Mouse (Mus musculus): Measurements from ENCODE around the gene Gucy2g. TPM values are rescaled to one million over a fixed set of nuclear protein-coding genes. Genes with fewer than 3 reads are reported as not detected.

Gene Gucy2g
- polyA plus RNA-seq, 1 experiment from 2014 or later: not detected

- no peak for DNase-seq (ENCODE audit: low spot score, missing footprints)
- no peak overlapping the region for H3K9ac ChIP-seq (ENCODE audit: low read length)
- no peaks in the 10 kb centered on the region for H3K36me3 ChIP-seq (ENCODE audit: control insufficient read depth, insufficient read depth, low read length)
- H3K4me3 ChIP-seq (ENCODE audit: low read depth, low read length): no peak overlapping the region
- no peaks in the 10 kb centered on the region for H3K4me1 ChIP-seq (ENCODE audit: control insufficient read depth, insufficient read depth, low read length)
- no peak for ATAC-seq (ENCODE audit: low FRiP score)
- no peak overlapping the region for H3K4me2 ChIP-seq
- whole genome bisulfite sequencing: 68% methylated on average over 8 of the region's 8 CpGs
- H3K27me3 ChIP-seq (ENCODE audit: control insufficient read depth, insufficient read depth, low read length): no peaks in the 10 kb centered on the region
- H3K27ac ChIP-seq (ENCODE audit: low read depth, low read length): no peak overlapping the region
- no peaks in the 10 kb centered on the region for H3K9me3 ChIP-seq (ENCODE audit: control insufficient read depth, low read length)
Observed at GRCm38 (mm10) chr19:55232136-55232535, 8.9 kb downstream of the Gucy2g start.

GRCm38 (mm10) chr19:55231081-55231480 lies 10.0 kb downstream of the Gucy2g start:
- Histone ChIP-seq H3K9ac (ENCODE audit: low read length) (no peak overlapping the region), H3K36me3 (ENCODE audit: control insufficient read depth, insufficient read depth, low read length) (no peaks in the 10 kb centered on the region), H3K27ac (ENCODE audit: low read depth, low read length) (no peak overlapping the region), H3K4me3 (ENCODE audit: low read depth, low read length) (no peak overlapping the region), H3K27me3 (ENCODE audit: control insufficient read depth, insufficient read depth, low read length) (no peaks in the 10 kb centered on the region), H3K9me3 (ENCODE audit: control insufficient read depth, low read length) (no peaks in the 10 kb centered on the region), H3K4me1 (ENCODE audit: control insufficient read depth, insufficient read depth, low read length) (no peaks in the 10 kb centered on the region), H3K4me2 (no peak overlapping the region)
- DNase-seq (ENCODE audit: low spot score, missing footprints) (no peak), ATAC-seq (ENCODE audit: low FRiP score) (no peak)
- WGBS: 84% methylated on average over 10 of the region's 10 CpGs

- DNase-seq (ENCODE audit: low spot score, missing footprints): no peak
- WGBS: 85% methylated on average over 7 of the region's 7 CpGs
- Histone ChIP-seq H3K9ac (ENCODE audit: low read length) (no peak overlapping the region), H3K4me1 (ENCODE audit: control insufficient read depth, insufficient read depth, low read length) (no peaks in the 10 kb centered on the region), H3K9me3 (ENCODE audit: control insufficient read depth, low read length) (no peaks in the 10 kb centered on the region), H3K27me3 (ENCODE audit: control insufficient read depth, insufficient read depth, low read length) (no peaks in the 10 kb centered on the region), H3K27ac (ENCODE audit: low read depth, low read length) (no peak overlapping the region), H3K36me3 (ENCODE audit: control insufficient read depth, insufficient read depth, low read length) (no peaks in the 10 kb centered on the region), H3K4me3 (ENCODE audit: low read depth, low read length) (no peak overlapping the region), H3K4me2 (no peak overlapping the region)
- no peak for ATAC-seq (ENCODE audit: low FRiP score)
Observed at GRCm38 (mm10) chr19:55227135-55227534, 13.9 kb downstream of the Gucy2g start.

- H3K9me3 ChIP-seq (ENCODE audit: control insufficient read depth, low read length): no peaks in the 10 kb centered on the region
- no peak overlapping the region for H3K4me2 ChIP-seq
- DNase-seq (ENCODE audit: low spot score, missing footprints): no peak
- 67% methylated on average over 5 of the region's 5 CpGs for WGBS
- H3K4me1 ChIP-seq (ENCODE audit: control insufficient read depth, insufficient read depth, low read length): no peaks in the 10 kb centered on the region
- H3K4me3 ChIP-seq (ENCODE audit: low read depth, low read length): no peak overlapping the region
- ATAC-seq (ENCODE audit: low FRiP score): no peak
- no peaks in the 10 kb centered on the region for H3K27me3 ChIP-seq (ENCODE audit: control insufficient read depth, insufficient read depth, low read length)
- H3K27ac ChIP-seq (ENCODE audit: low read depth, low read length): no peak overlapping the region
- no peaks in the 10 kb centered on the region for H3K36me3 ChIP-seq (ENCODE audit: control insufficient read depth, insufficient read depth, low read length)
- H3K9ac ChIP-seq (ENCODE audit: low read length): no peak overlapping the region
Observed at GRCm38 (mm10) chr19:55226621-55227020, 14.4 kb downstream of the Gucy2g start.

GRCm38 (mm10) chr19:55222268-55222667 lies 18.8 kb downstream of the Gucy2g start:
- DNase-seq (ENCODE audit: low spot score, missing footprints) (no peak), ATAC-seq (ENCODE audit: low FRiP score) (no peak)
- H3K27ac ChIP-seq (ENCODE audit: low read depth, low read length): no peak overlapping the region
- H3K4me2 ChIP-seq: no peak overlapping the region
- H3K36me3 ChIP-seq (ENCODE audit: control insufficient read depth, insufficient read depth, low read length): no peaks in the 10 kb centered on the region
- no peaks in the 10 kb centered on the region for H3K9me3 ChIP-seq (ENCODE audit: control insufficient read depth, low read length)
- H3K9ac ChIP-seq (ENCODE audit: low read length): no peak overlapping the region
- no peaks in the 10 kb centered on the region for H3K27me3 ChIP-seq (ENCODE audit: control insufficient read depth, insufficient read depth, low read length)
- WGBS: 92% methylated on average over 9 of the region's 9 CpGs
- H3K4me3 ChIP-seq (ENCODE audit: low read depth, low read length): no peak overlapping the region
- no peaks in the 10 kb centered on the region for H3K4me1 ChIP-seq (ENCODE audit: control insufficient read depth, insufficient read depth, low read length)

- no peaks in the 10 kb centered on the region for H3K27me3 ChIP-seq (ENCODE audit: control insufficient read depth, insufficient read depth, low read length)
- no peak overlapping the region for H3K27ac ChIP-seq (ENCODE audit: low read depth, low read length)
Observed at GRCm38 (mm10) chr19:55221208-55221607, 19.8 kb downstream of the Gucy2g start.

GRCm38 (mm10) chr19:55219359-55219758 lies 21.7 kb downstream of the Gucy2g start:
- H3K9me3 ChIP-seq (ENCODE audit: control insufficient read depth, low read length): no peaks in the 10 kb centered on the region
- H3K4me1 ChIP-seq (ENCODE audit: control insufficient read depth, insufficient read depth, low read length): no peaks in the 10 kb centered on the region
- H3K4me2 ChIP-seq: no peak overlapping the region
- 75% methylated on average over 8 of the region's 8 CpGs for WGBS
- DNase-seq (ENCODE audit: low spot score, missing footprints) (no peak), ATAC-seq (ENCODE audit: low FRiP score) (peak; percentile 17; the same call in 1 of the 2 replicates)
- H3K27ac ChIP-seq (ENCODE audit: low read depth, low read length): no peak overlapping the region
- no peak overlapping the region for H3K9ac ChIP-seq (ENCODE audit: low read length)
- no peak overlapping the region for H3K4me3 ChIP-seq (ENCODE audit: low read depth, low read length)
- no peaks in the 10 kb centered on the region for H3K27me3 ChIP-seq (ENCODE audit: control insufficient read depth, insufficient read depth, low read length)
- no peaks in the 10 kb centered on the region for H3K36me3 ChIP-seq (ENCODE audit: control insufficient read depth, insufficient read depth, low read length)

More at GRCm38 (mm10) chr19:55221208-55221607, 19.8 kb downstream of the Gucy2g start:
- Histone ChIP-seq H3K4me1 (ENCODE audit: control insufficient read depth, insufficient read depth, low read length) (no peaks in the 10 kb centered on the region), H3K4me3 (ENCODE audit: low read depth, low read length) (no peak overlapping the region), H3K9ac (ENCODE audit: low read length) (no peak overlapping the region), H3K36me3 (ENCODE audit: control insufficient read depth, insufficient read depth, low read length) (no peaks in the 10 kb centered on the region), H3K9me3 (ENCODE audit: control insufficient read depth, low read length) (no peaks in the 10 kb centered on the region), H3K4me2 (no peak overlapping the region)
- no peak for ATAC-seq (ENCODE audit: low FRiP score)
- no peak for DNase-seq (ENCODE audit: low spot score, missing footprints)
- WGBS: 89% methylated on average over 6 of the region's 6 CpGs

GRCm38 (mm10) chr19:55218741-55219221 lies 22.3 kb downstream of the Gucy2g start:
- Histone ChIP-seq H3K36me3 (ENCODE audit: control insufficient read depth, insufficient read depth, low read length) (no peaks in the 10 kb centered on the region), H3K27ac (ENCODE audit: low read depth, low read length) (no peak overlapping the region), H3K4me3 (ENCODE audit: low read depth, low read length) (peak overlapping the region; percentile 33), H3K27me3 (ENCODE audit: control insufficient read depth, insufficient read depth, low read length) (no peaks in the 10 kb centered on the region), H3K9me3 (ENCODE audit: control insufficient read depth, low read length) (no peaks in the 10 kb centered on the region), H3K4me2 (peak overlapping the region; percentile 56), H3K4me1 (ENCODE audit: control insufficient read depth, insufficient read depth, low read length) (no peaks in the 10 kb centered on the region), H3K9ac (ENCODE audit: low read length) (peak overlapping the region; percentile 54)
- ATAC-seq (ENCODE audit: low FRiP score): peak; percentile 63
- DNase-seq (ENCODE audit: low spot score, missing footprints): no peak
- 11% methylated on average over 12 of the region's 12 CpGs for WGBS

- no peak overlapping the region for H3K27ac ChIP-seq (ENCODE audit: low read depth, low read length)
- peak overlapping the region; percentile 54 for H3K9ac ChIP-seq (ENCODE audit: low read length)
Observed at GRCm38 (mm10) chr19:55218192-55218739, 22.8 kb downstream of the Gucy2g start.

More at GRCm38 (mm10) chr19:55218192-55218739, 22.8 kb downstream of the Gucy2g start:
- DNase-seq (ENCODE audit: low spot score, missing footprints): peak; percentile 100
- no peaks in the 10 kb centered on the region for H3K9me3 ChIP-seq (ENCODE audit: control insufficient read depth, low read length)
- H3K36me3 ChIP-seq (ENCODE audit: control insufficient read depth, insufficient read depth, low read length): no peaks in the 10 kb centered on the region
- ATAC-seq (ENCODE audit: low FRiP score): peak; percentile 88
- H3K4me2 ChIP-seq: peak overlapping the region; percentile 56
- H3K27me3 ChIP-seq (ENCODE audit: control insufficient read depth, insufficient read depth, low read length): no peaks in the 10 kb centered on the region
- H3K4me1 ChIP-seq (ENCODE audit: control insufficient read depth, insufficient read depth, low read length): no peaks in the 10 kb centered on the region
- peak overlapping the region; percentile 33 for H3K4me3 ChIP-seq (ENCODE audit: low read depth, low read length)
- WGBS: 4% methylated on average over 20 of the region's 20 CpGs

Measured in midbrain, embryonic 11.5 days (tissue).